Mouse (Mus musculus) adrenal gland, adult (tissue): Measurements from ENCODE around the gene Hlx.
A peak's percentile ranks its signal among the peaks of the same experiment; 100 is the strongest.

Experiments used
- DNase-seq, 2 experiments: peaks; one replicate each; pipeline ENCODE4 v3.0.0; 2022 to 2023; ENCODE audit warnings: low spot score in 1 of 2; ENCODE audit not compliant: inconsistent age in 2 of 2

Hlx gene

GRCm38 (mm10) chr1:184716117-184716516, 16.3 kb downstream of the Hlx start:
- DNase-seq, result no peak

GRCm38 (mm10) chr1:184715693-184716092, 16.7 kb downstream of the Hlx start:
- DNase-seq, result no peak

GRCm38 (mm10) chr1:184714515-184714914, 17.9 kb downstream of the Hlx start:
- no peak for DNase-seq

GRCm38 (mm10) chr1:184713716-184714115, 18.7 kb downstream of the Hlx start:
- DNase-seq, result no peak

GRCm38 (mm10) chr1:184707532-184708248, 24.7 kb downstream of the Hlx start:
- DNase-seq, result peak; percentile 68 to 88

GRCm38 (mm10) chr1:184704901-184705300, 27.5 kb downstream of the Hlx start:
- DNase-seq, result no peak

GRCm38 (mm10) chr1:184699295-184699694, 33.1 kb downstream of the Hlx start:
- DNase-seq, result no peak

- peak; percentile 57 to 80 for DNase-seq
Measured at GRCm38 (mm10) chr1:184695451-184695850, 37.0 kb downstream of the Hlx start.

- no peak for DNase-seq
Measured at GRCm38 (mm10) chr1:184692204-184692904, 40.1 kb downstream of the Hlx start.

- DNase-seq, result no peak
Measured at GRCm38 (mm10) chr1:184691240-184691639, 41.2 kb downstream of the Hlx start.

- DNase-seq, result no peak
Measured at GRCm38 (mm10) chr1:184688026-184688425, 44.4 kb downstream of the Hlx start.

- no peak for DNase-seq
Measured at GRCm38 (mm10) chr1:184687512-184687911, 44.9 kb downstream of the Hlx start.

- DNase-seq, result no peak
Measured at GRCm38 (mm10) chr1:184683541-184683940, 48.9 kb downstream of the Hlx start.

- no peak for DNase-seq
Measured at GRCm38 (mm10) chr1:184679416-184679965, 52.9 kb downstream of the Hlx start.

- no peak for DNase-seq
Measured at GRCm38 (mm10) chr1:184677641-184678040, 54.8 kb downstream of the Hlx start.
